ENCODE assay signal across 17 mouse cellular contexts in genomic region chr17:34962125-34962524, GRCm38 (mm10). TPM values are rescaled to one million over a fixed set of nuclear protein-coding genes. Genes with fewer than 3 reads are reported as not detected.
DNase-seq lines count a peak whose midpoint lies in the region; ATAC-seq and TF ChIP-seq lines count a peak whose summit lies in the region.
"Had no signal": no experiment of that assay in that cellular context is flagged by ENCODE, and none has a peak within 500 bp of the region (broad histone marks: within the 10 kb centered on the region; RNA-seq: fewer than 3 reads in every experiment).

No protein-coding gene starts in this region.

- ATAC-seq in kidney, embryonic 16.5 days (ENCODE audit: low FRiP score, low TSS enrichment), result no peak
- no peak for ATAC-seq in hindbrain, postnatal 0 days

- 18% methylated on average over 3 of the region's 3 CpGs for WGBS in kidney, embryonic 16.5 days
- WGBS in hindbrain, postnatal 0 days, result 38% methylated on average over 3 of the region's 3 CpGs

- no peaks in the 10 kb centered on the region for H3K9me3 ChIP-seq in kidney, embryonic 16.5 days (ENCODE audit: low read length)
- H3K9me3 ChIP-seq in hindbrain, postnatal 0 days (ENCODE audit: low read length), result no peaks in the 10 kb centered on the region
- H3K9me3 ChIP-seq: midbrain, embryonic 10.5 days had no signal

- peak overlapping the region; percentile 57 for H3K27ac ChIP-seq in kidney, embryonic 16.5 days (ENCODE audit: low read length)
- peak overlapping the region; percentile 98 for H3K27ac ChIP-seq in embryonic fibroblast, embryonic 13.5 days (ENCODE audit: insufficient read depth, low read length)
- H3K27ac ChIP-seq in hindbrain, postnatal 0 days, result no peak overlapping the region
- H3K27ac ChIP-seq: liver, embryonic 14.5 days; midbrain, embryonic 10.5 days had no signal

- H3K9ac ChIP-seq in kidney, embryonic 16.5 days (replicated peaks; ENCODE audit: low read length), result no peak overlapping the region
- H3K9ac ChIP-seq in hindbrain, postnatal 0 days (replicated peaks; ENCODE audit: low read length), result no peak overlapping the region
- H3K9ac ChIP-seq: liver, embryonic 14.5 days had no signal

- no peak overlapping the region for H3K4me2 ChIP-seq in kidney, embryonic 16.5 days (replicated peaks; ENCODE audit: low read depth, low read length)
- H3K4me2 ChIP-seq in hindbrain, postnatal 0 days (ENCODE audit: low read depth, low read length), result no peak overlapping the region

- TF ChIP-seq POLR2A in embryonic fibroblast, embryonic 13.5 days (IDR thresholded peaks at IDR 0.05; ENCODE audit: low read depth, low read length), result no peak

- H3K36me3 ChIP-seq in kidney, embryonic 16.5 days (ENCODE audit: insufficient read depth, low read length), result no peaks in the 10 kb centered on the region
- H3K36me3 ChIP-seq in splenic B cell, adult 2 months (ENCODE audit: control insufficient read depth, insufficient read depth, low read length, poor library complexity, severe bottlenecking), result no peaks in the 10 kb centered on the region
- H3K36me3 ChIP-seq in hindbrain, postnatal 0 days (ENCODE audit: insufficient read depth, low read length), result no peaks in the 10 kb centered on the region
- H3K36me3 ChIP-seq: midbrain, embryonic 10.5 days had no signal

- no peak overlapping the region for H3K4me3 ChIP-seq in kidney, embryonic 16.5 days (ENCODE audit: low read length)
- H3K4me3 ChIP-seq in embryonic fibroblast, embryonic 13.5 days (ENCODE audit: insufficient read depth, low read length), result no peak overlapping the region
- H3K4me3 ChIP-seq in hindbrain, postnatal 0 days (ENCODE audit: low read length), result no peak overlapping the region
- H3K4me3 ChIP-seq: midbrain, embryonic 10.5 days had no signal

- intact Hi-C loops in left cerebral cortex, postnatal 36 days (cut with DNase I), result no loop called here

- H3K4me1 ChIP-seq in kidney, embryonic 16.5 days (ENCODE audit: insufficient read depth, low read length), result peaks cover 27% of the 10 kb centered on the region
- peaks cover 6% of the 10 kb centered on the region for H3K4me1 ChIP-seq in embryonic fibroblast, embryonic 13.5 days (ENCODE audit: control insufficient read depth, insufficient read depth, low read length)
- no peaks in the 10 kb centered on the region for H3K4me1 ChIP-seq in hindbrain, postnatal 0 days (ENCODE audit: insufficient read depth, low read length)

- DNase-seq in gastrocnemius, postnatal 25 days, result peak; percentile 29
- DNase-seq in gastrocnemius, postnatal 4 days (ENCODE audit: low spot score in 2 of 2), result no peak
- DNase-seq in kidney, adult 8-10 months, result no peak
- DNase-seq in splenic B cell, adult 2 months (ENCODE audit: low read depth, low spot score), result peak; percentile 53
- no peak for DNase-seq in hindbrain, postnatal 0 days (ENCODE audit: low spot score)
- no peak for DNase-seq in left cerebral cortex, postnatal 36 days (ENCODE audit: low spot score in 2 of 2)
- DNase-seq: adrenal gland, postnatal 25 days; cerebellum, adult 11-12 months; lung, postnatal 14 days; thymus, adult 2 months had no signal

- TF ChIP-seq CTCF in embryonic fibroblast, embryonic 13.5 days (IDR thresholded peaks at IDR 0.05; ENCODE audit: borderline replicate concordance, insufficient read depth, low read length), result no peak
- no peak for TF ChIP-seq CTCF in hindbrain, postnatal 0 days (IDR thresholded peaks at IDR 0.05; ENCODE audit: low read depth)

- no peaks in the 10 kb centered on the region for H3K27me3 ChIP-seq in kidney, embryonic 16.5 days (ENCODE audit: insufficient read depth, low read length)
- no peaks in the 10 kb centered on the region for H3K27me3 ChIP-seq in splenic B cell, adult 2 months (ENCODE audit: control insufficient read depth, insufficient read depth, low read length, poor library complexity, severe bottlenecking)
- H3K27me3 ChIP-seq in hindbrain, postnatal 0 days (ENCODE audit: insufficient read depth, low read length), result no peaks in the 10 kb centered on the region

RNA-seq across cellular contexts. Expression of gene Hspa1b, which starts 3.1 kb away (rescaled TPM):
- 1 to 10 TPM; 4.4 to 6.7 TPM for total RNA-seq in gastrocnemius, postnatal 25 days (2021)
- total RNA-seq in gastrocnemius, postnatal 4 days (2021), result 1 to 10 TPM; 3.7 to 4.0 TPM
- 0.76 and 0.80 TPM in 2 replicates for polyA plus RNA-seq in kidney, embryonic 16.5 days (2015; fragmentation: Nextera tagmentation; extraction: Ambion mirVana)
- 20.9 and 36.6 TPM in 2 replicates for polyA plus RNA-seq in embryonic fibroblast, embryonic 13.5 days (2011; ENCODE audit: insufficient read length, low read depth, missing spikeins)
- total RNA-seq in hindbrain, postnatal 0 days (2014; rRNA removed), result 15.2 and 20.4 TPM in 2 replicates
- 0.51 and 0.55 TPM in 2 replicates for polyA plus RNA-seq in hindbrain, postnatal 0 days (2015; fragmentation: Nextera tagmentation; extraction: Ambion mirVana)
- total RNA-seq in left cerebral cortex, postnatal 36 days (2021), result 10 to 100 TPM; 12.9 to 23.4 TPM
- polyA plus RNA-seq: forebrain, embryonic 11.5 days had no signal

RNA-seq across cellular contexts. Expression of gene Gm20481, which starts 7.6 kb away (rescaled TPM):
- total RNA-seq in gastrocnemius, postnatal 25 days (2021), result not detected
- not detected for total RNA-seq in gastrocnemius, postnatal 4 days (2021)
- not detected in 2 replicates for polyA plus RNA-seq in kidney, embryonic 16.5 days (2015; fragmentation: Nextera tagmentation; extraction: Ambion mirVana)
- not detected in 2 replicates for polyA plus RNA-seq in embryonic fibroblast, embryonic 13.5 days (2011; ENCODE audit: insufficient read length, low read depth, missing spikeins)
- total RNA-seq in hindbrain, postnatal 0 days (2014; rRNA removed), result not detected in 2 replicates
- polyA plus RNA-seq in hindbrain, postnatal 0 days (2015; fragmentation: Nextera tagmentation; extraction: Ambion mirVana), result not detected in 2 replicates
- total RNA-seq in left cerebral cortex, postnatal 36 days (2021), result not detected
- total RNA-seq: adrenal gland, postnatal 25 days; heart, postnatal 14 days; left cerebral cortex, postnatal 14 days had no signal
- polyA plus RNA-seq: forebrain, embryonic 11.5 days; liver, embryonic 14.5 days; thymus, adult 2 months had no signal

RNA-seq across cellular contexts. Expression of gene Hspa1a, which starts 9.8 kb away (rescaled TPM):
- 1 to 10 TPM; 5.9 to 8.1 TPM for total RNA-seq in gastrocnemius, postnatal 25 days (2021)
- 1 to 10 TPM; 3.2 to 4.4 TPM for total RNA-seq in gastrocnemius, postnatal 4 days (2021)
- polyA plus RNA-seq in kidney, embryonic 16.5 days (2015; fragmentation: Nextera tagmentation; extraction: Ambion mirVana), result 11.2 and 13.4 TPM in 2 replicates
- polyA plus RNA-seq in embryonic fibroblast, embryonic 13.5 days (2011; ENCODE audit: insufficient read length, low read depth, missing spikeins), result 6.0 and 6.5 TPM in 2 replicates
- total RNA-seq in hindbrain, postnatal 0 days (2014; rRNA removed), result 25.0 and 29.0 TPM in 2 replicates
- 13.6 and 14.7 TPM in 2 replicates for polyA plus RNA-seq in hindbrain, postnatal 0 days (2015; fragmentation: Nextera tagmentation; extraction: Ambion mirVana)
- total RNA-seq in left cerebral cortex, postnatal 36 days (2021), result 10 to 100 TPM; 11.9 to 13.7 TPM

RNA-seq across cellular contexts. Expression of gene Hspa1l, which starts 10.4 kb away (rescaled TPM):
- total RNA-seq in gastrocnemius, postnatal 25 days (2021), result 10 to 100 TPM; 21.5 to 31.8 TPM
- total RNA-seq in gastrocnemius, postnatal 4 days (2021), result 1 to 10 TPM; 5.8 to 6.1 TPM
- 1.0 and 1.3 TPM in 2 replicates for polyA plus RNA-seq in kidney, embryonic 16.5 days (2015; fragmentation: Nextera tagmentation; extraction: Ambion mirVana)
- not detected in 2 replicates for polyA plus RNA-seq in embryonic fibroblast, embryonic 13.5 days (2011; ENCODE audit: insufficient read length, low read depth, missing spikeins)
- 0.99 and 1.4 TPM in 2 replicates for total RNA-seq in hindbrain, postnatal 0 days (2014; rRNA removed)
- 0.76 TPM in 2 replicates for polyA plus RNA-seq in hindbrain, postnatal 0 days (2015; fragmentation: Nextera tagmentation; extraction: Ambion mirVana)
- under 1 TPM in 1 of 2 experiments, not detected in 1; 0.32 TPM for total RNA-seq in left cerebral cortex, postnatal 36 days (2021)

RNA-seq across cellular contexts. Expression of gene Lsm2, which starts 19.5 kb away (rescaled TPM):
- 10 to 100 TPM; 15.0 to 15.4 TPM for total RNA-seq in gastrocnemius, postnatal 25 days (2021)
- 10 to 100 TPM; 31.8 to 32.4 TPM for total RNA-seq in gastrocnemius, postnatal 4 days (2021)
- 206 and 230 TPM in 2 replicates for polyA plus RNA-seq in kidney, embryonic 16.5 days (2015; fragmentation: Nextera tagmentation; extraction: Ambion mirVana)
- polyA plus RNA-seq in embryonic fibroblast, embryonic 13.5 days (2011; ENCODE audit: insufficient read length, low read depth, missing spikeins), result 74.8 and 93.3 TPM in 2 replicates
- 35.5 and 43.1 TPM in 2 replicates for total RNA-seq in hindbrain, postnatal 0 days (2014; rRNA removed)
- polyA plus RNA-seq in hindbrain, postnatal 0 days (2015; fragmentation: Nextera tagmentation; extraction: Ambion mirVana), result 106 and 110 TPM in 2 replicates
- 10 to 100 TPM; 19.4 to 19.8 TPM for total RNA-seq in left cerebral cortex, postnatal 36 days (2021)

Comparison
In these comparisons a context has a peak if more than half of its experiments do, and no peak if none do; other contexts are left out.
1. DNase-seq: peak in gastrocnemius, postnatal 25 days (single experiment) and splenic B cell, adult 2 months (single experiment); none in gastrocnemius, postnatal 4 days (0 of 2), kidney, adult 8-10 months (0 of 2), hindbrain, postnatal 0 days (single experiment) and left cerebral cortex, postnatal 36 days (0 of 2).